Mouse (Mus musculus) cerebellum, adult 11 months (tissue): ENCODE results near the gene Svop.

Experiments
- DNase-seq: peaks from one replicate; pipeline ENCODE4 v3.0.0; 2022

Gene Svop

DNA sequence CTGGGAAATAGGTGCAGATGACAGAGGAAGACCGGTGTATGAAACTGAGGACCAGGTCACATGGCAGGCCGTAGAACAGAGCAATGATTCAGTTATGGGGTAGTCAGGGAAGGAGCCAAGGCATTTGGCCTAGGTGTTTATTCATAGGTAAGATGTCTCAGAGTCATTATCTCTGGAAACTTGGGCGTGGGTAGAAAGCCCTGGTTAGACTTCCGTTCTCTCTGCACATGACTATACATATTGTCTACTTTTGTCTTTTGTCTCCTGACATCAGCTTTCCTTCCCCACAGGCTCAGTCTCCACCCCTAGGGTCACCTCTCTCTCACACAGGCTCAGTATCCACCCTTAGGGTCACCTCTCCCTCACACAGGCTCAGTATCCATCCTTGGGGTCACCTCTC, 47.6 kb downstream of the Svop start:
- no peak for DNase-seq

- no peak for DNase-seq
Measured at GRCm38 (mm10) chr5:114041327-114041930, 49.9 kb downstream of the Svop start.

GRCm38 (mm10) chr5:114040911-114041310, 50.5 kb downstream of the Svop start:
- DNase-seq, result no peak

- no peak for DNase-seq
Measured at GRCm38 (mm10) chr5:114040508-114040907, 50.9 kb downstream of the Svop start.

DNA sequence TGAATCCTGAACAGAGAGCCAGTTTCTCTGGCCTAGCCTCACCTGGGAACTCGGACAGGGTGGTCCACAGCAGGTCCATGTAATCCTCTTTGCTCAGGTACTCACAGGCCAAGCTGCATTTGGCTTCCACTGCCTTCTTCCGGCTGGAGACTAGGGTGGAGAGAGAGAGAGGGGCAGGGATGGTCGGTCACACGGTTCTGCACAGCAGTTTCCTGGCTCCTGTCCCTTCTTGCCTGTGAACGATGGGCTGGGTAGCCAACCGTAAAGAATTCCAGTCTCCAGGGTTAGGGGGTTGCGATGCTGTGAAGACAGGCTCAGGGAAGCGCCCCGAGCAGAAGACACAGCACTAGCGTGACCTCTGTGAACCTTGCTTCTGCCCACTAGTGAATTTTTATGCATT, 56.3 kb downstream of the Svop start:
- peak; percentile 29 for DNase-seq

GRCm38 (mm10) chr5:114034393-114034792, 57.0 kb downstream of the Svop start:
- no peak for DNase-seq

DNA sequence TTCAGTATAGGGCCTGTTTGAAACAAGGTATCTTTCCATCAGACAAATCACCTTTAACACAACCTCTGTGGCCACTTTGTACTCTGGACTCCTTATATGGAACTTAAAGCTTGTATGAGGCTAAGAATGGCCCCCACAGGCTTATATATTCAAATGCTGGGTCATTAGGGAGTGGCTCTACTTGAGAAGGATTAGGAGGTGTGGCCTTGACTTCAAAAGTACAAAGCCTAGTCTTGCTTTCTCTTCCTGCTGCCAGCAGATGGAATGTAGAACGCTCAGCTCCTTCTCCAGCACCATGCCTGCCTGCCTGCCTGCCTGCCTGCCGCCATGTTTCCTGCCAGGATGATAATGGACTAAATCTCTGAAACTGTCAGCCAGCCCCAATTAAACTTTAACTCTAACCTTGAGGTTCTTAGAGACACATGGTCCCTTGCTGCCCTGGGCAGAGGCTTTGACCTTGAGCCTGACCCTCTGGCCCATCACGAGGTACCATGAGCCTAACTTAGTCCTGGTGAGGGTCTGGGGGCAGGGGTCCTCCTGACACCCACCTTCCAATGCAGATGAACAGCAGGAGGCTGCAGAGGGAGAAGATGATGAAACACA, 59.1 kb downstream of the Svop start:
- DNase-seq, result no peak

DNA sequence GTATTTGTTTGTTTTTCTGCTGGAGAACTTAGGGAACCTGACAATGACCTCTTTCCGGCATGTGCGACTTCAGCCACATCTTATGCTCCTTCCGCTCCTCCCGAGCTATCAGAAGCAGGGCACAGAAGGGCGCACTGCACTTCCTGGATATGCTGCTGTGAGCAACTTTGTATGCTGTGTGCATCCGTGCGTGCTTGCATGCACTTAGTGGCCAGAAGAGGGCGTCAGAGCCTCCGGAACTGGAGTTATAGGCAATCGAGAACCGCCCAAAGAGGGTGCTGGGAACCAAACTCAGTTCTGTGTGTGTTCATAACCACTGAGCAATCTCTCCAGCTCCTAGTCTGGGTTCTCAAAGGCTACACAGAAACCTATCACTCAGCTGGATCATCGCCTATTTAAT, 60.7 kb downstream of the Svop start:
- no peak for DNase-seq

DNA sequence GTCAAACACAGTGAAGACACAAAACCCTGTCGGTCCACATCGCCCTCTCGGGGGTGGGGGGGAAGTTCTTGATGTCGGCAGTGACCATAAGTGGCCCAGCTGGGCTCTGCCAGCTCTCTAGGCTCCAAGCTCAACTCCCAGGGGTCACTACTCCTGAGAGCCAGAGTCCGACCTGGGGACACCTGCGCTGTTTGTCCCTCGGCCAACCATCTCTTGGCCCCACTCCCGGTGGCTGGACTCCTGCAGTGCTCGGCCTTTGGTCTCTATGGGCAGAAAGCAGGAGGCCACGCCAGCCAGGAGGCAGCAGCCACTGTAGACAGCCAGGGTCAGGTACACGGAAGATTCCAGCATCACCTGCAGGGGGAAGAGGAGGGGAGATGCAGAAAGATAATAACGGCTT, 63.3 kb downstream of the Svop start:
- DNase-seq, result peak; percentile 69

DNA sequence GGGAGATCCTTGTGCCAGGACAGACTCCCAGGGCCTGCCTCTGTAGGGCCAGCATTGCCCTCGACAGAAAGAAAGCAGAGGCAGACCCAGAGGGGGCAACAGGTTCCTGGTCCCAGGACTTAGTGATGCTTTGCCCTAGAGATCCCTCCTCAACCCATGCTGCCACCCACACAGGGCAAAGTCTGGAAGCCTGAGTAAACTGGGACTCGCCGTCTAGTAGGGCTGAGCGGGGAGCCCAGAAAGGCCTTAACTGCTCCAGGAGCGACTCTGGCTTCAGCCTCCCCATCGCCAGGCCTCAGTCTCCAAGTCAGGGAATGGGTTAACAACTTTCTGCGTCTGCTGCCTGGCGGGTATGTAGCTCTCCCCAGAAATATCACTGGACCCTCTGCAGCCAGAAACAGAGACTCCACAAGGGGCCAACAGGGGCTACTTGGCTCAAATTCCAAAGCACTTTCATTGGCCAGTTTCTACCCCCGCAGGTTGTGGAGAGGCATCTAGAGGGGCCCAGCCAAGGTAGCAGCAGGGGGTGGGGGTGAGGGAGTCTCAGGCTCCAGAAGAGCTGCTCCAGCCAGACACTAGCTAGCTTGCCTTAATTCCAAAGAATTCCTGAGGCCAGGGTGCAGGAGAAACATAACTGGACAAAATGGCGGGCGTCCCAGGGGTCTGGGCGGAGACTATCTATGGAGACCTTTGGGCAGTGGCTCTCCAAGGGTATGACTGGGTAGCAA, 64.0 kb downstream of the Svop start:
- no peak for DNase-seq

- no peak for DNase-seq
Measured at GRCm38 (mm10) chr5:114024885-114025284, 66.5 kb downstream of the Svop start.

DNA sequence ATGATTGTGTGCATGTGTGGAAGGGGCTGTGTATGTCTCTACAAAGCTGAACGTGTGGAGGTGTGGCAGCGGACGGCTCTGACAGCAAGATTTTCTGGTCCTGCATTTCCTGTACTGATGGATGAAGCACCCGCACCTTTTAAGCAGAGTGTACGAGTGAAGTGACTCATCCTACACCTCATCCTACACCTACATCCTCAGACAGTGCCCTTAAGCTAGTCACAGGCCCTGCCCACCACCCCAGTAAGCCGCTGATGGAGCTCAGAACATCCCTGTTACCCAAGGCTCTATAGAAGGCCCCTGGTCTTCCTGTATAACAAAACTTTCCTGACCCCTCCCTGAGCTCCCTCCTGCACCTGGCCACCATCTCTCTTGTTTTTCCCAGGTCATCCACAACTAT, 67.0 kb downstream of the Svop start:
- no peak for DNase-seq

DNA sequence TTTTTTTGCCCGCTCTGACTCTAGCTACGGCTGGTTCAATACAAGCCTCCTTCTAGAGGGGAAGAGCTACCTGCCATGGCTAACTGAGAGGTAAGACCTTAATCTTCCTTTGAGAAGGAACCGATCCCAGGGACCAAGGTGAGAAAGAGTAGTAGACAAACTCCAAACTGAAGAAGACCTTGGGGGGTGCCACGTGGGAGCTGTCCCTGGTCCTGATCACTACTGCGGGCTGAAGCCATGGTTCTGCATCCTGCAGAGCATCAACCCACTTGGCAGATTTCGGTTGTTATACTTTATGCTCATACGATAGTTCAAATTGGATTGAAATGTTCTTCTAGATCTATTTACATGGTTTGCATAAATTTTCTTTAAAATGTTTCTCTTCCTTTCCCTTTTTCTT, 76.2 kb downstream of the Svop start:
- DNase-seq, result no peak

DNA sequence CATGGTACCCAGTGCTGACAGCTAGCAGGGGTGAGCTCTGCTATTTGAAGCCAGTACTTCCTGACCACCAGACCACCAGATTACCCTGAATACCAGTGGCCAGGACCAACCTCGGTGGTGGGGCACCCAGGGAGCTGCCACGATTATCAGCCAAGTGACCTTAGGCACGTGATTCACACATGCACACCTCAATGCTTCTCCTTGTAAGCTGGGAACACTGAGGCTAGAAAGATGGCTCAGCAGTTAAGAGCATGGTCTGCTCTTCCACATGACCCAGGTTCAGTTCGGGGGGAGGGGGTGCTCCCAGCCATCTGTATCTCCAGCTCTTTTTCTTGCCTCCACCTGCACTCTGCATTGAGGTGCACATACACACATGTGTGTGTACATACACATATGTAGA, 82.3 kb downstream of the Svop start:
- DNase-seq, result no peak

- DNase-seq, result no peak
Measured at GRCm38 (mm10) chr5:114007753-114008453, 83.5 kb downstream of the Svop start.

DNA sequence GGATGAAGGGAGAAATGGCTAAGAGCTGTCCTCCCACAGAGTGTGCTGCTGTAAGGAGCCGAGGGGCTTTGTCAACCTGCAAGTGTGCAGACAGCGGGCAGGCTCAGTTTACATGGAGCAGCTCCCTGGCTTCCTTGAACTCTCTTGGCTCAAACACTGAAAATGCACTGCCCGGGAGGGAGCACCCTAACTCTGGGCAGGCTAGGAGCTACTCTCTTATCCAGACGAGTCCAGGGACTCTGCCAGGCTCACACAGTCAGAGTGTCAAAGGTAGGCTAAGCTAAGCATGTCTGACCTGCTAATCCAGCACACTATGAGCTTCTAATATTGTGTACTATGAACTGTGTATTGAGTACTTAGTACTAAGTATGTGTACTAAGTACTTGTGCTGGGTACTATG, 84.4 kb downstream of the Svop start:
- DNase-seq, result no peak

- no peak for DNase-seq
Measured at GRCm38 (mm10) chr5:114005100-114005499, 86.3 kb downstream of the Svop start.

DNA sequence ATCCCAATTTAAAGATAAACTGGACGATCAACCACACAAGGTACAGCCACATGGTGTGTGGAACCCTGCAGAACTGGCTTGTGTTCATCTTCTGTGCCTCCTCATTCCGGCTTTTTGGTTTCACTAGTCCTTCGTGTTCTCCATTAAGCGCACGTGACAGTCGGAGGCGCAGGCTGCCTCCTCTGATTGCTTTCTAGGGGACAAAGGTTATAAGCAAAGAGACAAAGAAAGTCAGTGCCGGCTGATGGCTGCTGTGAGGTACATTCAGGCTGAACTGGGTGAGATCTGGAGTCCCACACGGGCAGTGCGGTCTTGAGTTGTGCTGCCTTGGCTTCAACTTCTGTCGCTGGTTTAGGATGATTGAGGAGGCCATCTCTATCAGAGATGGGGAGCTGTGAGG, 86.8 kb downstream of the Svop start:
- DNase-seq, result no peak

DNA sequence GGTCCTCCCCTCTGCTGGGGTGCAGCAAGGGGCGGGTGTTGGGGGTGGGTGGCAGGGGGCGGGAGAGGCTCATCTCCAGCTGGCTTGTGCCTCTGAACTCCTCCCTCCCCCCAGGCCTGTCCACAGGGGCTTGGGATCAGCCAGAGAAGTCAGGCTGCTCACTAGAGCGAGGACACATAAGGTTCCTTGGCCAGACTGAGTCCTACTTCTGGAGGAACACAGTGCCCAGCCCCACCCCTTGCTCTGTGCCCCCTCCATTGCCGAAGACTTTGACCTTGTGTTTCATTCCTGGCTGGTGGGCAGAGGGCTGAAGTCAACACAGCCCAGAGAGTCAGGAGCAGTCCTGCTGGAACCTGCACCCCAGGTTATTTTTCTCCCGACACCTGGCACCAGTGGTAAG, 87.8 kb downstream of the Svop start, which contains the start of gene Dao:
TSS of gene Dao (plus strand) at position 162 of the 400 bp plus-strand sequence.
- no peak for DNase-seq

DNA sequence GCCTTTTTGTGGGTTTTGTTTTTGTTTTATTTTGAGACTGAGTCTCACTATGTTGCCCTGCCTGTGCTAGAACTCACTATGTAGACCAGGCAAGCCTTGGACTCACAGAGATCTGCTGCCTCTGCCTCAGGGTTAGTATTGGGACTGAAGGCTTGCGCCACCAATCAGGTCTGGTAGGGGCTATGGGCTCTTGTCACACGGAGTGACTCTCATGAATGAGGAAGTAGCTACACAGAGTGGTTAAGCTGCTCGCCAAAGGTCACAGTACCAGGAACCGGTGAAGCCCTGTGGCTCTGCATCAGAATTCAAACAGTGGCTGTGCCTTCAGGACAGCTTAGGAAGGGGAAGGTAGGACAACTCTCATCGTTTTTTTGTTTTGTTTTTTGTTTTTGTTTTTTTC, 92.0 kb downstream of the Svop start:
- no peak for DNase-seq

DNA sequence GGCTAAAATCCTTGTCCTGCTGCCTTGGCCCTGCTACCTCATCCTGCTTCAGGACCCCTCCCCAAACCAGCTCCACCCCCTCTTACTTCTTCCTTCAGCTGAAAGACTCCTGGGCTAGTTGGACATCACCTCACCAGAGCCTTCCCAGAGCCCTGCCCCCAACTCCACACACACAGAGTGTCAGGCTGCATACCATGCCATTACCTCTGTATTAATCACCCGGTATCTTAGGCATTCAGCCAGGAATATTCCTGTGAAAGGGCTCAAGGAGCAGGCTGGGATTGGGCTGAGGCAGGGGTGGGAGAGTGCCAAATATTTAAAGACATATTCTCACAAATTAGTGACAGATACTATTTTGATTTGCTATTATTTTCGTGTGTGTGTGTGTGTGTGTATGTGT, 94.9 kb downstream of the Svop start:
- no peak for DNase-seq

- peak; percentile 89 for DNase-seq
Measured at GRCm38 (mm10) chr5:113993487-113994465, 97.6 kb downstream of the Svop start, which contains the start of gene Ssh1. Gene Ssh1 (minus strand): TSS chr5:113993894.
